Comparison of ENCODE assay signal across 16 mouse cellular contexts in genomic region chr4:114321516-114322339, GRCm38 (mm10).
"Had no signal": no experiment of that assay in that cellular context is flagged by ENCODE, and none has a peak within 500 bp of the region (broad histone marks: within the 10 kb centered on the region; RNA-seq: fewer than 3 reads in every experiment).

No protein-coding gene starts in this region.

- H3K4me1 ChIP-seq: limb, embryonic 12.5 days; liver, embryonic 13.5 days; lung, embryonic 15.5 days; megakaryocyte, embryonic 14.5 days; midbrain, embryonic 12.5 days had no signal

- H3K4me2 ChIP-seq: limb, embryonic 12.5 days; liver, embryonic 13.5 days; lung, embryonic 15.5 days; midbrain, embryonic 12.5 days had no signal

- H3K36me3 ChIP-seq: limb, embryonic 12.5 days; liver, embryonic 13.5 days; lung, embryonic 15.5 days; midbrain, embryonic 12.5 days had no signal

- H3K27ac ChIP-seq: limb, embryonic 12.5 days; liver, embryonic 13.5 days; lung, embryonic 15.5 days; macrophage; midbrain, embryonic 12.5 days had no signal

- H3K4me3 ChIP-seq: limb, embryonic 12.5 days; liver, embryonic 13.5 days; lung, embryonic 15.5 days; megakaryocyte, embryonic 14.5 days; midbrain, embryonic 12.5 days had no signal

- ATAC-seq: liver, postnatal 0 days; midbrain, embryonic 16.5 days had no signal

- H3K9me3 ChIP-seq: limb, embryonic 12.5 days; liver, embryonic 13.5 days; lung, embryonic 15.5 days; megakaryocyte, embryonic 14.5 days; midbrain, embryonic 12.5 days had no signal

- H3K27me3 ChIP-seq: limb, embryonic 12.5 days; liver, embryonic 13.5 days; lung, embryonic 15.5 days; megakaryocyte, embryonic 14.5 days; midbrain, embryonic 12.5 days had no signal

- H3K9ac ChIP-seq: limb, embryonic 12.5 days; liver, embryonic 13.5 days; liver, postnatal 0 days; lung, embryonic 15.5 days; midbrain, embryonic 12.5 days had no signal

- DNase-seq: kidney, adult 11 months; layer of hippocampus, adult 9-11 months; layer of hippocampus, postnatal 36 days; liver; liver, embryonic 13.5 days; liver, postnatal 0 days; lung, postnatal 14 days; right cerebral cortex, adult 18-20 months; right cerebral cortex, postnatal 25 days; thymus, postnatal 36 days had no signal
